Mouse (Mus musculus): Measurements from ENCODE around the gene Dynlt1c. TPM values are rescaled to one million over a fixed set of nuclear protein-coding genes. Genes with fewer than 3 reads are reported as not detected.
"Not testable (repeated sequence)": the region's sequence is repeated elsewhere in the genome, so short reads cannot be mapped to it uniquely, and the experiment has no call there.

The Dynlt1c gene
- polyA plus RNA-seq, 1 experiment from 2014 or later = 73.6 TPM

DNA sequence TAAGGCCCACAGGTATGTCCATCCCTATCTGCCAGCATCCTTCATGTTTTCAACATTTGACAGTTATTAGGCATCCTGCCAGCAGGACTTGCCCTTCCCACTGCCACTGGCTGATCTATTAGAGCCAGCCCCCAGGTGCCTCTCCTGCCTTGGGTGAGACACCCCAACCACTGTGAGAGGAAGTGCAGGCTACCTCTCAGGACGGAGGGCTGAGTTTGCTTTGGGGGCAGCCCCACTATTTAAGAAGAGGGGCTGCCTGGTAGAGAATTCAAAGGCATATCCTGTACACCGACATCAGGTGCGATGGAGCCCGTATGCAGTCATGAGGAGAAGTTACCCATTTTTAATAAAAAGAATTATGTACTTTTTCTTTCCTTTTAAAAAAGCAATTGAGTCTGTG is 44.2 kb downstream of the Dynlt1c start:
- not testable (repeated sequence) for ATAC-seq (ENCODE audit: low FRiP score); H3K27me3 ChIP-seq; H3K4me1 ChIP-seq (replicated peaks); H3K9ac ChIP-seq; H3K4me3 ChIP-seq; H3K9me3 ChIP-seq; H3K27ac ChIP-seq; H3K4me2 ChIP-seq; H3K36me3 ChIP-seq
- 94% methylated on average over 4 of the region's 4 CpGs for WGBS

DNA sequence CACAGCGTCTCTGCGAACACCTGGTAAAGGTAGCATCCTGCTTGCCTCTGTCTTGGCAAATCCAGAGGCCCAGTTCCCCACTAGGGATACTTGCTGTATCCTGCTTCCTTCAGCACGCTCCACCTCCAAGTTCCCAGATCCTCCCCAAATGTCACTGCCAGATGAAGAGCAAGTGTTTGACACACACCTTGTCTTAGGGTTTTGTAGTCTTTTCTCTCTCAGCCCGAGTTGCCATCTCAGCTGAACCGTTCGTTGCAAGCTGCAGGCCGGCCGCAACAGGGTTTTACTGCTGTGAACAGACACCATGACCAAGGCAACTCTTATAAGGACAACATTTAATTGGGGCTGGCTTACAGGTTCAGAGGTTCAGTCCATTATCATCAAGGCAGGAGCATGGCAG is 45.4 kb downstream of the Dynlt1c start:
- WGBS = 97% methylated on average over 8 of the region's 8 CpGs
- not testable (repeated sequence) for H3K36me3 ChIP-seq; ATAC-seq (ENCODE audit: low FRiP score); H3K4me3 ChIP-seq; H3K9me3 ChIP-seq; H3K9ac ChIP-seq; H3K4me1 ChIP-seq (replicated peaks); H3K27me3 ChIP-seq; H3K27ac ChIP-seq; H3K4me2 ChIP-seq

DNA sequence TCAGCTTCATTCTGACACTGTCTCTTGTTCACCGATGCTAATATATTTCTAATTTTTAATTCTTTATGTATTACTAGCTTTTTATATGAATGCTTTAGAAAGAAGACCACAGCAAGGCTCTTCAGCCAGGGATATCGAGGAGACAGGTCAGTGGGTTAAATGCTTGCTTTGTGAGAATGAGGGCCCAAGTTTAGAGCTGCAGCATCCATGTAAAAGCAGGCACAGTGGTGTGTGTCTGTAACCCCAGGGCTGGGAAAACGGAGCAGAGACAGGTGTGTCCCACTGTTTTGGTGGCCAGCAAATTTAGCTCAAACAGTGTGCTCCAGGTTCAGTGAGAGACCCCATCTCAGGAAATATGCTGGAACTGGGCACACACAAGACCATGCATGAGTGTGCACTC is 46.0 kb downstream of the Dynlt1c start:
- not testable (repeated sequence) for H3K9ac ChIP-seq; H3K4me3 ChIP-seq; H3K4me2 ChIP-seq; H3K36me3 ChIP-seq; H3K9me3 ChIP-seq; H3K4me1 ChIP-seq (replicated peaks); H3K27ac ChIP-seq; ATAC-seq (ENCODE audit: low FRiP score); H3K27me3 ChIP-seq
- WGBS = 96% methylated on average over 3 of the region's 3 CpGs

DNA sequence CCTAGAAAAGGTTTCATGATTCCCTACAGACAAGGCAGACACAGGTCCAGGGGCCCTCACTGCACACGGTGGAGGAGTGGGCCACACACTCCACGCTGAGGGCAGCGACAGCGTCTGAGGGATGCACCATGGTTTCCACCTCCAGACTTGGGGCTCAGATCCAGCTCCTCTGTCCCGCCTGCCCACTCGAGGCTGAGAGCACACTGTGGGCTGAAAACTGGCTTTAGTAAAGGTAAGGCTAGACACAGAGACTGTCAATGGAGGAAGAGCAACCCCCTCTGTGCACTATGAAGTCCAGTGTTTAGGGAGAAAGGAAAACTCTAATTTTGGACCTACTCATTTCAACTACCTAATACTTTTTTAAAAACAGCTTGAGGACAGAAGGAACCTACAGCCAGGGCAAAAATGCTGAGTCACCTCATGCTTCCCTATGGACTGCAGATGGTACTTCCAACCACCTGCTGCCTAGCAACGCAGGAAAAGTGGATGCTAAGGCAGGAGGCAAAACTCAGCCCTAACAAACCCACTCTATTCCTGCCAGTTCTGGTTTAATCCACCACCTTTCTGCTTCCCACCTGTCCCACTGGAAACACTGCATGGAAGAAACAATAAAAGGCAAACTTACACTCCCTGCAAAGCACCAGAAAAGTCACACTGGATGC is 49.6 kb downstream of the Dynlt1c start:
- not testable (repeated sequence) for H3K9me3 ChIP-seq; H3K4me2 ChIP-seq; ATAC-seq (ENCODE audit: low FRiP score); H3K4me1 ChIP-seq (replicated peaks); H3K9ac ChIP-seq; H3K36me3 ChIP-seq; H3K27ac ChIP-seq; H3K27me3 ChIP-seq; H3K4me3 ChIP-seq
- 84% methylated on average over 6 of the region's 7 CpGs for WGBS

DNA sequence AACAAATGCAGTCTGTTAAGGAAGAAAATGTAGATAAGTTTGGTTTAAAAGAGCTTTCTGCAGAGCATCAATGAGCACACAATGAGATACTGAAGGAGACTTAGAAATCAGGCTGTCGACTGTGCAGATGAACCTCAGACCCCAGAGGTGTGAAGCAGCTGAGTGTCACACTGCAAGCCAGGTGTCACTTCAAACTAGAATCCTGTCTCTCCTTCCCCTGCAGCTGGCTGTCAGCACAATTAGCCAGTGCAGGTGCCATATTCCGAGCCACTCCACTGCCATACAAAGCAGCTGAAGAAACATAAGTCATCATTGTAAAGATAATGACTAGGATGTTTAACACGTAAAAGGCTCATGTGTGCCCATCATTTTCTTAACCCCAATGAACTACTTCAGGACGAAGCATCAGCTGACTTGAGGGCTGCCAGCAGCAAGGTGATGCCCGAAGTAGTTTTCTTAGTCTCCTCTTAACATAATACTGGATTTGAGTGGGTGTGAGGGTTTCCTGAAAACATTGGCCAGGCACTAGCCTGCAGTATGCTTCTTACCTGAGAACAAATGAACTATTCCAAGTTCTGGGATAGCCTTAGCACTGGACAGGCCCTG is 52.0 kb downstream of the Dynlt1c start:
- not testable (repeated sequence) for H3K27me3 ChIP-seq; H3K4me3 ChIP-seq; H3K9ac ChIP-seq; H3K4me1 ChIP-seq (replicated peaks); H3K9me3 ChIP-seq; H3K4me2 ChIP-seq; H3K36me3 ChIP-seq; H3K27ac ChIP-seq; ATAC-seq (ENCODE audit: low FRiP score)
- 76% methylated on average over 4 of the region's 5 CpGs for WGBS

DNA sequence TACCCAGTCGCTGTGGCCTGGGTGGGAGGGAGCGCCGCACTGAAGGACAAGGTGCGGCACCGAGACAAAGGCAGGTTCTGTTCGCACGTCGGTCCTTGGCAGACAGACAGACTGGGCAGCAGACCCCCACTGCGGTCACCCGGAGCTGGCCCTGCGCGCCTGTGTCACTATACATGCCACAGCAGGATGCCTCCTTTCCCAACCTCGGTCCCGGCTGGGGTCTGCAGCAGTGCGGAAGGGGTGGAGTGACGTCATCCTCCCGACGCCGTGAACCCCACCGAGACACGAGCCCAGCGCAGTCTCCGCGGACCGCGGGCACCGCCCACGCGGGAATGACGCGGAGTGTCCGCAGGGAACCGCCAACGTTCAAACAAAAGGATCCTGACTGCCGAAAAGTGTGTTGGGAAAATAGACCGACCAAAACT is 53.6 kb downstream of the Dynlt1c start:
- ATAC-seq (ENCODE audit: low FRiP score) = peak; percentile 94
- H3K27me3 ChIP-seq; H3K4me1 ChIP-seq (replicated peaks); H3K9me3 ChIP-seq; H3K36me3 ChIP-seq: not testable (repeated sequence)
- H3K27ac ChIP-seq = peak overlapping the region; percentile 90
- peak overlapping the region; percentile 47 for H3K4me2 ChIP-seq
- WGBS = under 1% methylated on average over 36 of the region's 36 CpGs
- H3K4me3 ChIP-seq = peak overlapping the region; percentile 44
- H3K9ac ChIP-seq = peak overlapping the region; percentile 70

DNA sequence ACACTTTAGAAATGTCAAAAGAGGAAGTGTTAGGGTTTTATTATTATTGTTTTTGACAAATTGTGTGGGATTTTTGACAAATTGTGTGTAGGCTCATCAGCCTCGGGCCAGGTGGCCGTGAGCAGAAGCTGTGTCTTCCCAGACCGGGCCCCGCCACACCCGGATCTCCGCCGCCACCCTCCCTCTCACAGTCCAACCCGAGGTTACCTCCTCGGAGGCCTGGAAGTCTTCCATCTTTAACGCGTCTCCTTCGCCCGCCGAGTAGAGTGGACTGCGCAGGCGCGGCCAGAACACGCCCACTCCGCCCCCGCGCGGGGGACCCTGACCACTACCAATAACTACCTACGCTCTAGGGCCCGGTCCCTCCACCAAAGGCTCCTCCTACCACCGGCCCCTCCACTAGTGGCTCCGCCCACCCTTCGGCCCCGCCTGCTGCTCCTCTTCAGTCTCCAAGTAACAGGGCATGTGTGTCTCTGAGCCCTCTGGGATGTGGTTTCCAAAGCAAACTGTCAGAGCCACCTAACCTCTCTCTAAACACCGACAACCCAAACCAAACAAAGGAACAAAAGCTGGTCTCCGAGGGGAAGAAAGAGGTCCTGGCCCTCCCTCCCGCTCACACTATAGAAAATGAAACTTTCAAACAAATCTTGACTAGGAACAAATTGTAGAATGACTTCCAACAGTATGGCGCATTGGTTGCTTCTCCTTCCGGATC is 54.3 kb downstream of the Dynlt1c start, which contains the start of gene Dynlt1f:
Gene Dynlt1f, minus strand, starts transcription at position 334 of the 715 bp plus-strand sequence.
- WGBS = 3% methylated on average over 24 of the region's 33 CpGs
- Histone ChIP-seq H3K4me2 (peak within 1 kb of the TSS; percentile 47), H3K27ac (peak within 1 kb of the TSS; percentile 90), H3K4me3 (peak within 1 kb of the TSS; percentile 44), H3K9ac (peak within 1 kb of the TSS; percentile 70)
- not testable (repeated sequence) for H3K27me3 ChIP-seq; H3K9me3 ChIP-seq; H3K4me1 ChIP-seq (replicated peaks); H3K36me3 ChIP-seq
- peak; percentile 94 for ATAC-seq (ENCODE audit: low FRiP score)

DNA sequence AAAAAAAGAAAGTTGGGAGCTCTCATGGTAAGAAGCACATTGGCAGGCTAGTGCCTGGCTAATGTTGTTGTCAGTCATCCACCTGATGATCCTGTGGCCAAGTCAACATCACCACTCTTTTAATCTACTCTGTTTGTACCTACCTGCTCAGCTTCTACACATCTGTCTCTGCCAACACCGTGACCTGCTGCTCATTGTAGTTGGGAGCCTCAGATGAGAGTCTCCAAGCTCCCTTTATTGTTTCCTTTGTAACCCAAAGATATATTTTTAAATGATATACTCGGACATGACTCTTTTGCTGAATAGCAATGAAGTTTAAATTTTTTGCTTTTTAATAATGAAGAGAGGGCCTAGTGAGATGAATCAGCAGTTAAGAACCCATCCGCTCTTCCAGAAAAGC is 55.0 kb downstream of the Dynlt1c start:
- H3K4me1 ChIP-seq (replicated peaks); H3K36me3 ChIP-seq; H3K4me3 ChIP-seq; H3K9ac ChIP-seq; ATAC-seq (ENCODE audit: low FRiP score); H3K4me2 ChIP-seq; H3K27me3 ChIP-seq; H3K9me3 ChIP-seq; H3K27ac ChIP-seq: not testable (repeated sequence)
- 96% methylated on average over 1 of the region's 3 CpGs for WGBS

DNA sequence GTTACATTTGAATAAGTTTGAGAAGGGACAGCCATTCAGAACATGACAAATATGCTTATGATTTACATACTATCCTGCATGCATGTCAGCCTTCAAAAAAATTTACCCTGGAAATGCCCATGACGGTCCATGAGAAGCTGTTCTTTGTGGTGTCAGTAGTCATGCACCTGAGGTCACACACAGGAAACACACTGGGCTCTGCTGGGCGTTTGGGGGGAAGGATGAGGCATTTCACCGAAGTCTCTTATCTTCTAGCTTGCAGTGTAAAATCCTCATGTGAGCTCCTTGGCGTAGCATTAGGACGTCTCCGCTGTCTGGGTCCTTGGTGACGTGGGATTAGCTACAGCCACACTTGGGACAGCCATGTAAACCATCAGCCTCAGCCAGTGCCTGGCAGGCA is 57.3 kb downstream of the Dynlt1c start, which contains the start of gene Sytl3:
Gene Sytl3, plus strand, starts transcription at position 293 of the 400 bp plus-strand sequence.
- H3K27ac ChIP-seq; H3K4me1 ChIP-seq (replicated peaks); H3K27me3 ChIP-seq; H3K36me3 ChIP-seq; H3K4me3 ChIP-seq; H3K4me2 ChIP-seq; H3K9me3 ChIP-seq; ATAC-seq (ENCODE audit: low FRiP score); H3K9ac ChIP-seq: not testable (repeated sequence)
- 86% methylated on average over 6 of the region's 7 CpGs for WGBS

Other genes with a start within 250 kb of the Dynlt1c start
- 1,230 and 1,256 TPM in 2 replicates for gene Dynlt1b, start 171.6 kb upstream of the Dynlt1c start, polyA plus RNA-seq (2015; fragmentation: Nextera tagmentation; extraction: Ambion mirVana)
- gene Dynlt1f, start 54.2 kb downstream of the Dynlt1c start, polyA plus RNA-seq (2015; fragmentation: Nextera tagmentation; extraction: Ambion mirVana) = 338 and 340 TPM in 2 replicates
- gene Sytl3, start 57.4 kb downstream of the Dynlt1c start, polyA plus RNA-seq (2015; fragmentation: Nextera tagmentation; extraction: Ambion mirVana) = 0.40 and 0.78 TPM in 2 replicates
- gene Ezr, start 181.1 kb downstream of the Dynlt1c start, polyA plus RNA-seq (2015; fragmentation: Nextera tagmentation; extraction: Ambion mirVana) = 53.9 and 94.4 TPM in 2 replicates